Mouse (Mus musculus) lung, embryonic 14.5 days (tissue): ENCODE data around the gene Rhobtb1. TPM values are rescaled to one million over a fixed set of nuclear protein-coding genes. Genes with fewer than 3 reads are reported as not detected.

Source experiments
- ATAC-seq: fragments of 200-750 bp; cut with Nextera tagmentation; 2 replicates; pipeline ENCODE4 v1.8.0; 2017; ENCODE audit warnings: mild to moderate bottlenecking, moderate TSS enrichment, moderate library complexity; ENCODE audit not compliant: insufficient read depth
- DNase-seq: peaks from one replicate; pipeline ENCODE4 v3.0.0-alpha.2; 2015
- H3K27ac ChIP-seq: fragments of 300-500 bp; sonication (generic); 2 replicates; pipeline ENCODE4 v1.5.1; 2014; ENCODE audit warnings: low read depth, mild to moderate bottlenecking, moderate library complexity
- H3K27me3 ChIP-seq: fragments of 300-500 bp; sonication (generic); 2 replicates; pipeline ENCODE4 v1.6.1; 2014; ENCODE audit warnings: low read length, control low read depth; ENCODE audit not compliant: insufficient read depth
- H3K36me3 ChIP-seq: fragments of 300-500 bp; sonication (generic); 2 replicates; pipeline ENCODE4 v1.6.1; 2014; ENCODE audit warnings: control low read depth; ENCODE audit not compliant: insufficient read depth
- H3K4me1 ChIP-seq: fragments of 300-500 bp; sonication (generic); 2 replicates; pipeline ENCODE4 v1.6.1; 2014; ENCODE audit warnings: antibody characterized with exemption, control low read depth; ENCODE audit not compliant: insufficient read depth
- H3K4me2 ChIP-seq: fragments of 300-500 bp; sonication (generic); 2 replicates; pipeline ENCODE4 v1.6.1; 2014; ENCODE audit warnings: mild to moderate bottlenecking
- H3K4me3 ChIP-seq: fragments of 300-500 bp; sonication (generic); 2 replicates; pipeline ENCODE4 v1.5.1; 2014; ENCODE audit warnings: low read depth, low read length
- H3K9ac ChIP-seq: fragments of 300-500 bp; sonication (generic); 2 replicates; pipeline ENCODE4 v1.6.1; 2014
- H3K9me3 ChIP-seq: fragments of 300-500 bp; sonication (generic); 2 replicates; pipeline ENCODE4 v1.6.1; 2016; ENCODE audit warnings: low read depth, low read length, control low read depth
- CTCF ChIP-seq: IDR thresholded peaks from 2 replicates; pipeline ENCODE4 v1.5.1; 2016; ENCODE audit warnings: antibody characterized with exemption, low read depth
- WGBS: fragments of 180-500 bp; shearing (Covaris S2); extraction: QIAGEN DNeasy Blood & Tissue Kit; methylation state at CpG from one replicate; pipeline ENCODE4 v1.1.7; 2014; 5-methylcytosine and 5-hydroxymethylcytosine counted together
- polyA plus RNA-seq: library from polyadenylated mRNA; unstranded; fragments of >200 nt; fragmentation: Nextera tagmentation; extraction: Ambion mirVana; gene quantifications from 2 replicates; pipeline ENCODE4 v1.2.1, GENCODE M21; 2014

The Rhobtb1 gene
- polyA plus RNA-seq, 1 experiment from 2014 or later: 19.4 TPM

GRCm38 (mm10) chr10:69162577-69162976, 11.3 kb downstream of the Rhobtb1 start:
- ATAC-seq: no peak
- WGBS: 70% methylated on average over 5 of the region's 5 CpGs
- DNase-seq: no peak
- H3K4me1 ChIP-seq: no peaks in the 10 kb centered on the region
- H3K4me3 ChIP-seq: no peak overlapping the region
- H3K27ac ChIP-seq: no peak overlapping the region
- no peaks in the 10 kb centered on the region for H3K36me3 ChIP-seq
- H3K9me3 ChIP-seq: no peaks in the 10 kb centered on the region
- H3K27me3 ChIP-seq: no peaks in the 10 kb centered on the region
- H3K4me2 ChIP-seq: no peak overlapping the region
- TF ChIP-seq CTCF: no peak
- H3K9ac ChIP-seq: no peak overlapping the region

GRCm38 (mm10) chr10:69163216-69163615, 12.0 kb downstream of the Rhobtb1 start:
- WGBS: 82% methylated on average over 5 of the region's 5 CpGs
- Histone ChIP-seq H3K27me3 (no peaks in the 10 kb centered on the region), H3K4me3 (no peak overlapping the region), H3K9me3 (no peaks in the 10 kb centered on the region), H3K27ac (no peak overlapping the region), H3K4me2 (no peak overlapping the region), H3K4me1 (no peaks in the 10 kb centered on the region), H3K9ac (no peak overlapping the region), H3K36me3 (no peaks in the 10 kb centered on the region)
- DNase-seq (no peak), ATAC-seq (no peak)
- no peak for TF ChIP-seq CTCF

- Histone ChIP-seq H3K36me3 (no peaks in the 10 kb centered on the region), H3K4me1 (no peaks in the 10 kb centered on the region), H3K27me3 (no peaks in the 10 kb centered on the region), H3K27ac (no peak overlapping the region), H3K4me2 (no peak overlapping the region), H3K4me3 (no peak overlapping the region), H3K9ac (no peak overlapping the region), H3K9me3 (no peaks in the 10 kb centered on the region)
- TF ChIP-seq CTCF: peak; percentile 69
- ATAC-seq (no peak), DNase-seq (peak; percentile 76)
- WGBS: 61% methylated on average over 7 of the region's 7 CpGs
These were observed 13.9 kb downstream of the Rhobtb1 start for GRCm38 (mm10) chr10:69165125-69165524.

GRCm38 (mm10) chr10:69165847-69166246, 14.6 kb downstream of the Rhobtb1 start:
- 51% methylated on average over 3 of the region's 3 CpGs for WGBS
- Histone ChIP-seq H3K4me1 (no peaks in the 10 kb centered on the region), H3K36me3 (no peaks in the 10 kb centered on the region), H3K9me3 (no peaks in the 10 kb centered on the region), H3K4me3 (no peak overlapping the region), H3K27me3 (no peaks in the 10 kb centered on the region), H3K27ac (no peak overlapping the region), H3K9ac (no peak overlapping the region), H3K4me2 (no peak overlapping the region)
- DNase-seq: no peak
- no peak for ATAC-seq
- TF ChIP-seq CTCF: no peak

- H3K27me3 ChIP-seq: no peaks in the 10 kb centered on the region
- no peaks in the 10 kb centered on the region for H3K4me1 ChIP-seq
- H3K9ac ChIP-seq: no peak overlapping the region
- no peaks in the 10 kb centered on the region for H3K36me3 ChIP-seq
- no peak for TF ChIP-seq CTCF
- H3K27ac ChIP-seq: no peak overlapping the region
- no peaks in the 10 kb centered on the region for H3K9me3 ChIP-seq
- no peak for ATAC-seq
- no peak overlapping the region for H3K4me3 ChIP-seq
- WGBS: 69% methylated on average over 12 of the region's 12 CpGs
- H3K4me2 ChIP-seq: no peak overlapping the region
- DNase-seq: no peak
These were observed 15.3 kb downstream of the Rhobtb1 start for GRCm38 (mm10) chr10:69166514-69166913.

- no peaks in the 10 kb centered on the region for H3K27me3 ChIP-seq
- H3K4me2 ChIP-seq: no peak overlapping the region
- H3K36me3 ChIP-seq: no peaks in the 10 kb centered on the region
- no peaks in the 10 kb centered on the region for H3K9me3 ChIP-seq
- 55% methylated on average over 3 of the region's 3 CpGs for WGBS
- ATAC-seq (no peak), DNase-seq (no peak)
- no peaks in the 10 kb centered on the region for H3K4me1 ChIP-seq
- no peak overlapping the region for H3K4me3 ChIP-seq
- TF ChIP-seq CTCF: no peak
- H3K9ac ChIP-seq: no peak overlapping the region
- no peak overlapping the region for H3K27ac ChIP-seq
These were observed 21.2 kb downstream of the Rhobtb1 start for GRCm38 (mm10) chr10:69172412-69172811.

- H3K9me3 ChIP-seq: no peaks in the 10 kb centered on the region
- WGBS: 73% methylated on average over 3 of the region's 3 CpGs
- ATAC-seq: no peak
These were observed 24.9 kb downstream of the Rhobtb1 start for GRCm38 (mm10) chr10:69176116-69176515.

GRCm38 (mm10) chr10:69179341-69179740, 28.1 kb downstream of the Rhobtb1 start:
- no peak for TF ChIP-seq CTCF
- H3K9ac ChIP-seq: no peak overlapping the region
- no peak overlapping the region for H3K4me3 ChIP-seq
- H3K27me3 ChIP-seq: no peaks in the 10 kb centered on the region
- WGBS: 97% methylated on average over 1 of the region's 1 CpGs
- no peak overlapping the region for H3K27ac ChIP-seq
- no peaks in the 10 kb centered on the region for H3K9me3 ChIP-seq
- no peak for ATAC-seq
- no peak for DNase-seq
- H3K4me2 ChIP-seq: no peak overlapping the region
- no peaks in the 10 kb centered on the region for H3K4me1 ChIP-seq
- H3K36me3 ChIP-seq: no peaks in the 10 kb centered on the region

More at GRCm38 (mm10) chr10:69176116-69176515, 24.9 kb downstream of the Rhobtb1 start:
- Histone ChIP-seq H3K4me3 (no peak overlapping the region), H3K4me2 (no peak overlapping the region), H3K27me3 (no peaks in the 10 kb centered on the region), H3K4me1 (no peaks in the 10 kb centered on the region), H3K36me3 (no peaks in the 10 kb centered on the region), H3K27ac (no peak overlapping the region), H3K9ac (no peak overlapping the region)
- TF ChIP-seq CTCF: no peak
- DNase-seq: no peak
